Mouse (Mus musculus): ENCODE results near the gene Gm8300. TPM values are rescaled to one million over a fixed set of nuclear protein-coding genes. Genes with fewer than 3 reads are reported as not detected.

The Gm8300 gene
- polyA plus RNA-seq (2017; shearing (Covaris generic)) = not detected

GRCm38 (mm10) chr12:87514016-87514415 is at the start of gene Gm8300:
TSS of gene Gm8300 (plus strand) at chr12:87514316.

DNA sequence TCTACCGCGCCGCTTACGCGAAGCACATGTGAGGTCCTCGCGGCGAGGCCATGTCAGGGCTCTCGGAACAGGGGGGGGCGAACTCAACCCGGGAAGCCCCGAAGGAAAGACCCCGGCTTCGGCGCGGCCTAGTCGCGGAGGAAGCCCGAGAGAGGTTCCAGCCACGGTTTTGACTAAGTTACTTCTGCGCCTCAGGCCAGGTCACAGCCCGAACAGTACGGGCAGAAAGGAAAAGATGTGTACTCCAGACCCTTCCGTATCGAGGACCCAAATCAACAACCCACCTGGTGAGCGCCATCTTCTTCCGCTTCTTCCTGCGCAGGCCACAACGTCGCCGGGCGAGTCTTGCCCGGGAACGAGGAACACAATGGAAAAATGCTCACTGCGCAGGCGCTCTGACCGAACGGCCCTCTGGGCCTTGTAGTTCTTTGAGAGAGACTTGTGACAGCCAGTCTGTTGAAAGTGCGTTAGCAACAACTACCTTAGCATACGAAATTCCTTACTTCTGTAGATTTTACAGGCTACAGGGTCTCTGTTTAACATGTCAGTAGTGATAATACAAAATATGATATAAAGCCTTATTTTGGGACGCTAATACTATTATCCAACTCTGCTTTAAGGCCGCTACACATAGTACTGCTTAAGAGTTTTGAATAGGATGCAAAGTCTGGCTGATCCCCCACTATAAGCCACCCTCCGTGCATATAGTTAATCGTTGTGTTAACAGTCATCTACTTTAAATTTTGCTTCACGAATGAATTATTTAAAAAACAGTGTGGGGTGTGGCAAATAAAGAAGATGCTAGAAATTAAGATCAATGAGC is 41.9 kb upstream of the Gm8300 start, which contains the start of gene Snw1:
TSS of gene Snw1 (minus strand) at position 311 of the 823 bp plus-strand sequence.

DNA sequence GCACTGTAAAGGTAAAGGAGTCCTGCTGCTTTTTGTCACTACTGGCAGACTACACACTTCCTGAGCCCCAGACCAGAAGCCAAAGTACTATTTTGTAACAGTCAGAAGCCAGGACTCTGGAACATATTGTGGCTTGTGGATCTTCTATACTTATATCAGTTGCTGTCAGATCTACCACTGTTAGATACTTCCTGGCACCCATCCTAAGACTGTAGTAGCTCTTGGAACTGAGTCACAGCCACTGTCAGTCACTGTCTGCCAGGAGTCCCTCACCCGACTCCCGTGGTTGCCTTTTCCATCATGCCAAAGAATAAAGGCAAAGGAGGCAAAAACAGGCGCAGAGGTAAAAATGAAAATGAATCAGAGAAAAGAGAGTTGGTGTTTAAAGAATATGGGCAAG is 19.7 kb upstream of the Gm8300 start, which contains the start of gene Gm5788:
TSS of gene Gm5788 (plus strand) at position 301 of the 400 bp plus-strand sequence.

Other genes starting within 250 kb of the Gm8300 start
- 44.4 TPM for gene Vipas39, start 248.1 kb upstream of the Gm8300 start, polyA plus RNA-seq (2017; shearing (Covaris generic))
- gene Ahsa1, start 247.8 kb upstream of the Gm8300 start, polyA plus RNA-seq (2017; shearing (Covaris generic)) = 227 TPM
- not detected for gene Ism2, start 214.6 kb upstream of the Gm8300 start, polyA plus RNA-seq (2017; shearing (Covaris generic))
- 98.9 TPM for gene Sptlc2, start 126.0 kb upstream of the Gm8300 start, polyA plus RNA-seq (2017; shearing (Covaris generic))
- gene Slirp, start 70.4 kb upstream of the Gm8300 start, polyA plus RNA-seq (2017; shearing (Covaris generic)) = 97.1 TPM
- gene Alkbh1, start 70.3 kb upstream of the Gm8300 start, polyA plus RNA-seq (2017; shearing (Covaris generic)) = 86.9 TPM
- gene Snw1, start 42.0 kb upstream of the Gm8300 start, polyA plus RNA-seq (2017; shearing (Covaris generic)) = 209 TPM
- gene Gm5788, start 19.6 kb upstream of the Gm8300 start, polyA plus RNA-seq (2017; shearing (Covaris generic)) = not detected
- not detected for gene Oog1, start 88.4 kb downstream of the Gm8300 start, polyA plus RNA-seq (2017; shearing (Covaris generic))
- gene Gm4027, start 104.6 kb downstream of the Gm8300 start, polyA plus RNA-seq (2017; shearing (Covaris generic)) = not detected
- not detected for gene Gm16381, start 130.3 kb downstream of the Gm8300 start, polyA plus RNA-seq (2017; shearing (Covaris generic))